24 mouse cellular contexts compared by ENCODE assay signal in genomic region chr12:85647955-85648354, GRCm38 (mm10). TPM values are rescaled to one million over a fixed set of nuclear protein-coding genes. Genes with fewer than 3 reads are reported as not detected.
DNase-seq lines count a peak whose midpoint lies in the region; ATAC-seq and TF ChIP-seq lines count a peak whose summit lies in the region.
"Had no signal": no experiment of that assay in that cellular context is flagged by ENCODE, and none has a peak within 500 bp of the region (broad histone marks: within the 10 kb centered on the region; RNA-seq: fewer than 3 reads in every experiment).

No protein-coding gene starts in this region.

- H3K36me3 ChIP-seq in thymus, adult 2 months (ENCODE audit: control insufficient read depth, insufficient read depth, low read length): no peaks in the 10 kb centered on the region
- H3K36me3 ChIP-seq: G1E; kidney, embryonic 15.5 days; limb, embryonic 12.5 days; midbrain, embryonic 10.5 days; neural tube, embryonic 12.5 days; stomach, embryonic 15.5 days had no signal

- ATAC-seq in common myeloid progenitor, adult 5-6 weeks (replicated peaks; ENCODE audit: low read depth, poor library complexity, severe bottlenecking): peak; percentile 83
- peak; percentile 85 for ATAC-seq in megakaryocyte, adult 5-6 weeks (ENCODE audit: poor library complexity, severe bottlenecking)
- ATAC-seq: forebrain, embryonic 13.5 days; hindbrain, embryonic 16.5 days; midbrain, embryonic 16.5 days; Patski had no signal

- 13% methylated on average over 1 of the region's 1 CpGs for WGBS in thymus, adult 2 months

- H3K4me3 ChIP-seq in thymus, adult 2 months (ENCODE audit: control insufficient read depth, insufficient read depth, low read length): no peak overlapping the region
- H3K4me3 ChIP-seq: forebrain, embryonic 13.5 days; heart, adult 2 months; heart, embryonic 13.5 days; kidney, embryonic 15.5 days; left cerebral cortex, adult 2 months; limb, embryonic 12.5 days; midbrain, embryonic 10.5 days; myocyte; neural tube, embryonic 12.5 days; stomach, embryonic 15.5 days had no signal

- H3K27ac ChIP-seq in thymus, adult 2 months (ENCODE audit: control insufficient read depth, insufficient read depth, low read length): no peak overlapping the region
- H3K27ac ChIP-seq: forebrain, embryonic 13.5 days; heart, adult 2 months; heart, embryonic 13.5 days; kidney, embryonic 15.5 days; left cerebral cortex, adult 2 months; limb, embryonic 12.5 days; liver, embryonic 14.5 days; midbrain, embryonic 10.5 days; neural tube, embryonic 12.5 days; stomach, embryonic 15.5 days had no signal

- peak; percentile 25 for DNase-seq in 3T3-L1 (ENCODE audit: low read depth, low spot score)
- DNase-seq in 416B (ENCODE audit: low read depth): peak; percentile 81
- no peak for DNase-seq in cerebellum, adult 11-12 months
- no peak for DNase-seq in thymus, adult 2 months
- DNase-seq in thymus, postnatal 10 days (ENCODE audit: low spot score in 2 of 2): no peak
- DNase-seq: cerebellum, adult 8-10 months; gastrocnemius, postnatal 14 days had no signal

- H3K27me3 ChIP-seq in thymus, adult 2 months (ENCODE audit: control insufficient read depth, insufficient read depth, low read length): no peaks in the 10 kb centered on the region
- H3K27me3 ChIP-seq: forebrain, embryonic 13.5 days; heart, embryonic 13.5 days; kidney, embryonic 15.5 days; limb, embryonic 12.5 days; neural tube, embryonic 12.5 days; Patski; stomach, embryonic 15.5 days had no signal

- no peak for TF ChIP-seq POLR2A in thymus, adult 2 months (IDR thresholded peaks at IDR 0.05; ENCODE audit: control insufficient read depth, extremely low read depth, insufficient read depth, low read length, poor library complexity)

- no peak for TF ChIP-seq CTCF in thymus, adult 2 months (IDR thresholded peaks at IDR 0.05; ENCODE audit: borderline replicate concordance, control insufficient read depth, extremely low read depth, insufficient read depth, low read length, poor library complexity)

- peaks cover 6% of the 10 kb centered on the region for H3K4me1 ChIP-seq in thymus, adult 2 months (replicated peaks; ENCODE audit: control insufficient read depth, insufficient read depth, low read length)
- H3K4me1 ChIP-seq: forebrain, embryonic 13.5 days; limb, embryonic 12.5 days; midbrain, embryonic 10.5 days; neural tube, embryonic 12.5 days; stomach, embryonic 15.5 days had no signal

RNA-seq across cellular contexts. Expression of gene Batf, which starts 38.5 kb away (rescaled TPM):
- total RNA-seq in common myeloid progenitor, adult 5-6 weeks (2017): 31.9 and 38.9 TPM in 2 replicates
- 10.6 and 11.5 TPM in 2 replicates for total RNA-seq in megakaryocyte, adult 5-6 weeks (2015)
- total RNA-seq in megakaryocyte, adult 5-6 weeks (2017): 31.5 and 41.2 TPM in 2 replicates
- 13.3 and 14.9 TPM in 2 replicates for polyA plus RNA-seq in thymus, adult 2 months (2012; rRNA removed)
- total RNA-seq: G1E had no signal
- polyA plus RNA-seq: G1E, myocyte, Patski had no signal

RNA-seq across cellular contexts. Expression of gene Jdp2, which starts 49.1 kb away (rescaled TPM):
- total RNA-seq in common myeloid progenitor, adult 5-6 weeks (2017): 16.7 and 20.9 TPM in 2 replicates
- total RNA-seq in megakaryocyte, adult 5-6 weeks (2015): 15.6 and 18.1 TPM in 2 replicates
- 33.3 and 38.9 TPM in 2 replicates for total RNA-seq in megakaryocyte, adult 5-6 weeks (2017)
- 3.1 and 3.5 TPM in 2 replicates for polyA plus RNA-seq in thymus, adult 2 months (2012; rRNA removed)
- total RNA-seq: G1E had no signal
- polyA plus RNA-seq: forebrain, embryonic 13.5 days; G1E had no signal

Comparison
In these comparisons a context has a peak if more than half of its experiments do, and no peak if none do; other contexts are left out.
1. DNase-seq: peak in 3T3-L1 (single experiment) and 416B (single experiment); none in cerebellum, adult 11-12 months (single experiment), thymus, adult 2 months (single experiment) and thymus, postnatal 10 days (0 of 2).